In the genomic region with DNA sequence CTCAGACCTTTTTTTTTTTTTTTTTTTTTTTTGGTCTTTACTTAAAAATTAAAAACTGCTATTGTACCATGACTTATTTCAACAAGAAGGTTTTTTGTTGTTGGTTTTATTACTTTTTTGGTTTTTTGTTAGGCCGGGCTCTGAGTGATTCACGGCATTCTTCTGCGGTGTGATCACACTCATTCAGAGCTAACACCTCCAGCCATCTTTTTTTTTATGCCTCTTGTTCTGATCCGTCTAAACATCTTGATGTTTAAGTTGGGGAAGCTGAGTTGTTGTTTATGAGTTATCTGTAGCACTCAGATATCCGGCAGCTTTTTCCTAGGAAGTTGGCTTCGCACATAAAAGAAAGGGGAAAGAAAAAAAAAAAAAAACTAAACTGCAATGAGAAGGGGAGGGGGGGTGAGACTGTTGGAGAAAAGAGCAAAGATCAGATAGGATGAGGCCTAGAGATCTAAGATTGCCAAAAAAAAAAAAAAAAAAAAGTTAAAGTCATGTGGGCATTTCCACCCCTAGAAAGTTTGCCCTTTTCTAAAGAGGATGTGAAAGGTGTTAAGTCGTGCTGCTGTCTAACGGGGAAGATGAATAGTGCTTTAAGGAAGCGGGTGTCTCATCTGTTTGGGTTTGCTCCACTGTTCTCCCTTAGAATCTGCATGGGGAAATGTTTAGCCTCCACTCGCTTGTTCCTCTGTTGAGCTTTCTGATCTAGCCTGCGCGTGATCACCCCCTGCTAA, we compare ENCODE assay signal across 24 mouse cellular contexts. TPM values are rescaled to one million over a fixed set of nuclear protein-coding genes. Genes with fewer than 3 reads are reported as not detected.
A peak's percentile ranks its signal among the peaks of the same experiment; 100 is the strongest.
DNase-seq lines count a peak whose midpoint lies in the region; ATAC-seq lines count a peak whose summit lies in the region.
"Had no signal": no experiment of that assay in that cellular context is flagged by ENCODE, and none has a peak within 500 bp of the region (broad histone marks: within the 10 kb centered on the region; RNA-seq: fewer than 3 reads in every experiment).

No protein-coding gene starts in this region.

- H3K4me1 ChIP-seq in kidney, embryonic 16.5 days (ENCODE audit: insufficient read depth, low read length): no peaks in the 10 kb centered on the region
- H3K4me1 ChIP-seq in intestine, embryonic 15.5 days (replicated peaks): no peaks in the 10 kb centered on the region
- H3K4me1 ChIP-seq: stomach, embryonic 15.5 days had no signal

- H3K9me3 ChIP-seq in kidney, embryonic 16.5 days (ENCODE audit: low read length): no peaks in the 10 kb centered on the region
- no peaks in the 10 kb centered on the region for H3K9me3 ChIP-seq in intestine, embryonic 15.5 days
- H3K9me3 ChIP-seq: heart, embryonic 10.5 days; stomach, embryonic 15.5 days had no signal

- DNase-seq in kidney, adult 11 months: no peak
- peak; percentile 28 for DNase-seq in 3T3-L1 (ENCODE audit: low read depth, low spot score)
- DNase-seq in CD4-positive, CD25-positive, alpha-beta regulatory T cell, adult 2 months (ENCODE audit: low read depth, low spot score): peak; percentile 71
- DNase-seq in induced T-regulatory cell, adult 2 months (ENCODE audit: low read depth): peak; percentile 84
- DNase-seq in right cerebral cortex, adult 2 months (ENCODE audit: low spot score in 2 of 2): no peak
- no peak for DNase-seq in retina, embryonic 14.5 days (ENCODE audit: low spot score)
- DNase-seq: adrenal gland, postnatal 25 days; cerebellum, adult 2 months; gastrocnemius, postnatal 25 days; heart, postnatal 14 days; kidney, adult 18-20 months; left cerebral cortex, postnatal 4 days; lung, adult 2 months; retina, postnatal 1 day had no signal

- no peak overlapping the region for H3K27ac ChIP-seq in kidney, embryonic 16.5 days (ENCODE audit: low read length)
- no peak overlapping the region for H3K27ac ChIP-seq in intestine, embryonic 15.5 days
- H3K27ac ChIP-seq: heart, embryonic 10.5 days; hindbrain, embryonic 14.5 days; layer of hippocampus, adult 2 months; stomach, embryonic 15.5 days had no signal

- peak overlapping the region; percentile 4; the same call in 1 of the 2 replicates for H3K4me2 ChIP-seq in kidney, embryonic 16.5 days (replicated peaks; ENCODE audit: low read depth, low read length)
- H3K4me2 ChIP-seq in intestine, embryonic 15.5 days (replicated peaks): no peak overlapping the region
- H3K4me2 ChIP-seq: hindbrain, embryonic 14.5 days; stomach, embryonic 15.5 days had no signal

- no peak for ATAC-seq in kidney, embryonic 16.5 days (ENCODE audit: low FRiP score, low TSS enrichment)
- ATAC-seq in intestine, embryonic 15.5 days: no peak

- peaks cover 48% of the 10 kb centered on the region for H3K27me3 ChIP-seq in kidney, embryonic 16.5 days (ENCODE audit: insufficient read depth, low read length)
- H3K27me3 ChIP-seq in intestine, embryonic 15.5 days (replicated peaks): peaks cover 12% of the 10 kb centered on the region

- H3K4me3 ChIP-seq in kidney, embryonic 16.5 days (ENCODE audit: low read length): peak overlapping the region; percentile 18; the same call in 1 of the 2 replicates
- no peak overlapping the region for H3K4me3 ChIP-seq in intestine, embryonic 15.5 days (replicated peaks)
- H3K4me3 ChIP-seq: heart, embryonic 10.5 days; layer of hippocampus, adult 2 months; stomach, embryonic 15.5 days had no signal

- H3K36me3 ChIP-seq in kidney, embryonic 16.5 days (ENCODE audit: insufficient read depth, low read length): 0 out of 2 replicates have a peak, but pooled peaks cover 2% of the 10 kb centered on the region
- H3K36me3 ChIP-seq in intestine, embryonic 15.5 days: no peaks in the 10 kb centered on the region
- H3K36me3 ChIP-seq: stomach, embryonic 15.5 days had no signal

- H3K9ac ChIP-seq in kidney, embryonic 16.5 days (replicated peaks; ENCODE audit: low read length): no peak overlapping the region; the same call in 1 of the 2 replicates
- no peak overlapping the region for H3K9ac ChIP-seq in intestine, embryonic 15.5 days
- H3K9ac ChIP-seq: hindbrain, embryonic 14.5 days; stomach, embryonic 15.5 days had no signal

- WGBS in kidney, embryonic 16.5 days: 39% methylated on average over 12 of the region's 12 CpGs
- WGBS in intestine, embryonic 15.5 days: 64% methylated on average over 12 of the region's 12 CpGs

RNA-seq across cellular contexts. Expression of gene 4930412O13Rik, which starts 13.8 kb away (rescaled TPM):
- polyA plus RNA-seq in kidney, embryonic 16.5 days (2015; fragmentation: Nextera tagmentation; extraction: Ambion mirVana): 2.8 and 3.2 TPM in 2 replicates
- polyA plus RNA-seq in intestine, embryonic 15.5 days (2015; fragmentation: Nextera tagmentation; extraction: Ambion mirVana): not detected in 2 replicates
- polyA plus RNA-seq: cerebellum, adult 2 months; cortical plate, adult 2 months; forebrain, embryonic 11.5 days; liver, adult 2 months; lung, adult 2 months; small intestine, adult 2 months; stomach, embryonic 15.5 days had no signal

RNA-seq across cellular contexts. Expression of gene 9230102O04Rik, which starts 22.1 kb away (rescaled TPM):
- polyA plus RNA-seq in kidney, embryonic 16.5 days (2015; fragmentation: Nextera tagmentation; extraction: Ambion mirVana): 6.7 and 7.2 TPM in 2 replicates
- not detected in 2 replicates for polyA plus RNA-seq in intestine, embryonic 15.5 days (2015; fragmentation: Nextera tagmentation; extraction: Ambion mirVana)
- polyA plus RNA-seq: cerebellum, adult 2 months; cortical plate, adult 2 months; forebrain, embryonic 11.5 days; heart, embryonic 10.5 days; liver, adult 2 months; lung, adult 2 months; small intestine, adult 2 months; stomach, embryonic 15.5 days had no signal

RNA-seq across cellular contexts. Expression of gene Gata3, which starts 22.6 kb away (rescaled TPM):
- 103 and 117 TPM in 2 replicates for polyA plus RNA-seq in kidney, embryonic 16.5 days (2015; fragmentation: Nextera tagmentation; extraction: Ambion mirVana)
- 2.3 and 2.6 TPM in 2 replicates for polyA plus RNA-seq in intestine, embryonic 15.5 days (2015; fragmentation: Nextera tagmentation; extraction: Ambion mirVana)

Comparison
In these comparisons a context has a peak if more than half of its experiments do, and no peak if none do; other contexts are left out.
1. DNase-seq: peak in 3T3-L1 (single experiment), CD4-positive, CD25-positive, alpha-beta regulatory T cell, adult 2 months (single experiment) and induced T-regulatory cell, adult 2 months (single experiment); none in kidney, adult 11 months (single experiment), right cerebral cortex, adult 2 months (0 of 2) and retina, embryonic 14.5 days (single experiment).
2. RNA of gene Gata3, which starts 22.6 kb away (polyA plus RNA-seq): 103 to 117 TPM in kidney, embryonic 16.5 days; 2.3 to 2.6 TPM in intestine, embryonic 15.5 days; every median in the first group is over 10 times any median in the second.